Mouse (Mus musculus): ENCODE results near the gene Pitpnm1. TPM values are rescaled to one million over a fixed set of nuclear protein-coding genes. Genes with fewer than 3 reads are reported as not detected.

Gene Pitpnm1
- polyA plus RNA-seq, 1 experiment from 2014 or later: 80.9 TPM

DNA sequence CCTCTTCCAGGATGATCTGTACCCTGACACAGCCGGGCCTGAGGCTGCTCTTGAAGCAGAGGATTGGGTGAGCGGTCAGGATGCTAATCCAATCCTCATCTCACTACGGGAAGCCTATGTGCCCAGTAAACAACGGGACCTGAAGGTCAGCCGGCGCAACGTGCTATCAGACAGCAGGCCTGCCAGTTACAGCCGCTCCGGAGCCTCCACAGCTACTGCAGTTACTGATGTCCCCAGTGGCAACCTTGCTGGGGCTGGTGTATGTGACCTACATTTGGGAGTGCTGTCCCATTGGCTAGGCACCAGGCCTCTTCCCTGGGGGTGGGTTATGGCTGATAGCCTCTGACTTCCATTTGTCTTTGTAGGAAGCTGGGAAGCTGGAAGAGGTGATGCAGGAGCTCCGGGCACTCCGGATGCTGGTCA is 53.4 kb downstream of the Pitpnm1 start, which contains the start of gene Ptprcap:
Ptprcap (plus strand) TSS at position 373 of the 423 bp plus-strand sequence.
- ATAC-seq (ENCODE audit: low FRiP score): no peak
- Histone ChIP-seq H3K4me2 (no peak within 1 kb of the TSS), H3K9ac (replicated peaks) (no peak within 1 kb of the TSS), H3K4me1 (peaks cover 25% of the 10 kb centered on the region), H3K9me3 (replicated peaks) (no peaks in the 10 kb centered on the region), H3K36me3 (peaks cover 48% of the 10 kb centered on the region), H3K27ac (replicated peaks) (peak within 1 kb of the TSS; percentile 3; the same call in 1 of the 2 replicates), H3K27me3 (replicated peaks) (no peaks in the 10 kb centered on the region), H3K4me3 (replicated peaks) (no peak within 1 kb of the TSS)
- WGBS: 74% methylated on average over 11 of the region's 11 CpGs

DNA sequence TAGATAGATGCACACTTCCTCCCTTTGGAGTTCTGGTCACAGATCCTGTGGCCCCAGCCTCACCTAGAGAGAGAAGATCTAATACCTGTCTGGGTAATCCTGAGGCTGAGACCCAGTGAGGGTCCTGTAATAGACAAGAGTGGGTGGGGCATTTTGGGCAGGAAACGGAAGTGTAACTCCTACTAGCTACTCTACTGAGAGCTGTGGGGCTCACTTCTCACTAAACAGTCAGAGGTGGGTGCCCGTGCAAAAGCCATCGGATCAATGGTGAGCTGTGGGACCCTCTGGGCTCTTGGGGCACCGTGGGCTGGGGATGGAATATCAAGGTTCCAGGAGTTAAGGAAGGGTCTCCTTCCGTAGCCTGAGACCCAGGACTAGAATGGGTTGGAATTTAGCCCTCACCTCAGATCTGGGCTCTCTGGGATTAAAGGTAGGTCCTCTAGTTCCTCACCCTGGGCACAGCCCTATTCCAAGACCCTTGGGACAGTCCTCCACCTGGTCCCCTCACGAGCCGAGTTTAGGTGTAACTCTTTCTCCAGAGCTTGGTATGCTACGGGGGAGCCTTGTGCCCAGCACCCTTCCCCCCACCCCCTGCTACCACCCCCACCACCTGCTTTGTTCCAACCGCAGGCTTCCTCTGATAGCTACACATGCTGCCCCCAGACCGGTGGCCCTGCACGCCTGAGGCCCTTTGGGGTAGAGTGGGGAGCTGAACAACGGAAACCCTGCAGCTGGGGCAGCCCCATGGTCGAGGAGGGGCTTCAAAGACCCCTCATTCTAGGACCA is 54.8 kb downstream of the Pitpnm1 start:
- Histone ChIP-seq H3K27me3 (replicated peaks) (no peaks in the 10 kb centered on the region), H3K36me3 (peaks cover 62% of the 10 kb centered on the region), H3K9ac (replicated peaks) (no peak overlapping the region), H3K4me1 (peaks cover 16% of the 10 kb centered on the region), H3K27ac (replicated peaks) (no peak overlapping the region), H3K4me2 (no peak overlapping the region), H3K9me3 (replicated peaks) (no peaks in the 10 kb centered on the region), H3K4me3 (replicated peaks) (no peak overlapping the region)
- ATAC-seq (ENCODE audit: low FRiP score): no peak
- 81% methylated on average over 13 of the region's 13 CpGs for WGBS

GRCm38 (mm10) chr19:4155223-4156072 is 55.6 kb downstream of the Pitpnm1 start:
- no peaks in the 10 kb centered on the region for H3K9me3 ChIP-seq (replicated peaks)
- H3K27me3 ChIP-seq (replicated peaks): no peaks in the 10 kb centered on the region
- ATAC-seq (ENCODE audit: low FRiP score): no peak
- no peak overlapping the region for H3K4me3 ChIP-seq (replicated peaks)
- no peak overlapping the region for H3K4me2 ChIP-seq
- peaks cover 8% of the 10 kb centered on the region; the same call in 1 of the 2 replicates for H3K4me1 ChIP-seq
- H3K27ac ChIP-seq (replicated peaks): no peak overlapping the region
- 68% methylated on average over 6 of the region's 6 CpGs for WGBS
- H3K36me3 ChIP-seq: peaks cover 63% of the 10 kb centered on the region
- H3K9ac ChIP-seq (replicated peaks): no peak overlapping the region

GRCm38 (mm10) chr19:4156073-4156579 is 56.3 kb downstream of the Pitpnm1 start:
- no peak overlapping the region for H3K4me2 ChIP-seq
- 67% methylated on average over 20 of the region's 20 CpGs for WGBS
- no peaks in the 10 kb centered on the region for H3K27me3 ChIP-seq (replicated peaks)
- H3K27ac ChIP-seq (replicated peaks): no peak overlapping the region
- H3K4me1 ChIP-seq: peaks cover under 1% of the 10 kb centered on the region; the same call in 1 of the 2 replicates
- H3K4me3 ChIP-seq (replicated peaks): no peak overlapping the region
- H3K36me3 ChIP-seq: peaks cover 63% of the 10 kb centered on the region
- no peaks in the 10 kb centered on the region for H3K9me3 ChIP-seq (replicated peaks)
- ATAC-seq (ENCODE audit: low FRiP score): no peak
- H3K9ac ChIP-seq (replicated peaks): no peak overlapping the region

DNA sequence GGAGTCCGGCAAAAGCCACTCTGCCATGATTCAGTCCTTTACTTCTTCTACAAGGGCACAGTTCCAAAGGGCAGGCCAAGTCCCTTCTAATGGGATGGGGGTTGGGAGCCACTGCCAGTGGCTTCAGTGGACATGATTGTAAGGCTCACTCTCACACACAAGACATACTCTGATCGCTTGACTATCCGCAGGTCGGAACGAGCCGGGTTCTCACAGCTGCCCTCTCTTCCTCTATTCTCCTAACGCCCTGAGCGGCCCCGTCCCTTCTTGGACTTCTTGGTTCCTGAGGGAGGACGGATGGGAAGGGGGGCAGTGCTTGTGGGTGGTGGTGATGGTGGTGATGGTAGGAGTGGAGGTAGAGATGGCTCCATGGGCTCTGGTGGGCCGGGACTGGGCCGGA is 57.0 kb downstream of the Pitpnm1 start:
- no peak for ATAC-seq (ENCODE audit: low FRiP score)
- 92% methylated on average over 12 of the region's 12 CpGs for WGBS
- peaks cover 70% of the 10 kb centered on the region for H3K36me3 ChIP-seq

DNA sequence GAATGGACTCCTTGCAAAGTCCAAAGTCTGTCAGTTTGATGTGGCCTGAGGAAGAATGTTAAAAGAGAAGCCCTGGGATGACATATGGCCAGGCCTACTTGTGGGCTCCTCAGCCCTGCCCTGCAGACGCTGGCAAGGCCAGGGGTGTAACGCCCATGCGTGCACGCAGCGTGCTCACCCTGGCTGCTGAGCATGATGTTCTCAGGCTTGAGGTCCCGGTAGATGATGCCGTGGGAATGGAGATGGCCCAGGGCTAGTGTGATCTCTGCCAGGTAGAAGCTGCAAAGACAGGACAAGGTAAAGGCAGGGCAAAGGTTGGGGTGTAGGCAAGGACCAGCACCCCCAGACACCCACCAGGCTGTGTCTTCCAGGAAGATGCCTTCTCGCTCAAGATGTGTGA is 59.3 kb downstream of the Pitpnm1 start:
- Histone ChIP-seq H3K4me3 (replicated peaks) (no peak overlapping the region), H3K9ac (replicated peaks) (no peak overlapping the region), H3K9me3 (replicated peaks) (no peaks in the 10 kb centered on the region), H3K4me1 (peaks cover 22% of the 10 kb centered on the region), H3K27ac (replicated peaks) (no peak overlapping the region), H3K4me2 (no peak overlapping the region), H3K27me3 (replicated peaks) (no peaks in the 10 kb centered on the region), H3K36me3 (peaks cover 58% of the 10 kb centered on the region)
- ATAC-seq (ENCODE audit: low FRiP score): no peak
- 95% methylated on average over 8 of the region's 8 CpGs for WGBS

More for the DNA sequence above, 57.0 kb downstream of the Pitpnm1 start:
- Histone ChIP-seq H3K4me1 (peaks cover 5% of the 10 kb centered on the region; the same call in 1 of the 2 replicates), H3K9me3 (replicated peaks) (no peaks in the 10 kb centered on the region), H3K4me3 (replicated peaks) (no peak overlapping the region), H3K27ac (replicated peaks) (no peak overlapping the region), H3K9ac (replicated peaks) (no peak overlapping the region), H3K4me2 (no peak overlapping the region), H3K27me3 (replicated peaks) (no peaks in the 10 kb centered on the region)

DNA sequence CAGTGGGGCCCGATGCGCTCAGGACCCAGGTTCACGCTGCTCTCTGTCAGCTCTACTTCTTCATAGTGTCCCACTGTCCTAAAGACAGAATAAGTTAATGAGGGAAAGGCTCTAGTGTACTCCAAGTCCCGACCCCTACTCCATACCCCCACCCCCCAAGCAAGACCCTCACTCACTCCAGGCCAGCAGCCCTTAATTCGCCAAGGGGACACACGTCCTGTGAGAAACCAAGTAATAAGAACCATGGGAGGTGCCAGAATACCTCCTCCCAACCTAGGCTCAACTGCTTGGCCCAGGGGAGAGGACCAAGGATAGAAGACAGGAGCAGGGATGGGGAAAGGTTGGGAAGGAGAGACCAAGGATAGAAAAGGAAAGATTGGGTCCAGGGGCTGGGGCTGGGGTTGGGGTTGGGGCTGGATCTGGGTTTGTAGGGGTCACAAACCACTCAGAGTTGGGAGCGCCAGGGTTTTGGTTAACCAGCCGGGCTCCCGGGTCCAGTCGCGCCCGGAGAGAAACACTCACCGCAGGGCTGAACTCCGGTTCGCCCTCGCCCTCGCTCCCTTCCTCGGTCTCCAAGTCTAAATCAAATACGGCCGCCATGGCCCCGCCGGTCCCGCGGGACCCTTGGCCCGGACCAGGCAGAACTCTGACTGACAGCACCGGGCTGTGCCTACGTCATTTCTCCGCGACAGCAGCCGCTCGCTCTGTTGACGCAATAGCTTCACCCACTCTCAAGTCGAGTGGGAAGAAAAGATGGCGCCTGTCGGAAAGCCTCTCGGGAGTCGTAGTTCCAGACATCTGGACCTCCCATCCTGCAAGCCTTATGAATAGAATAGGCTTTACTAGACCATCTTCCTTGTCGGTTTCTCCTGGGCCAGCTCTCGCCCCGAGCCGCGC is 63.1 kb downstream of the Pitpnm1 start, which contains the start of gene Rps6kb2:
Rps6kb2 (minus strand) TSS at position 709 of the 897 bp plus-strand sequence.
- 7% methylated on average over 42 of the region's 42 CpGs for WGBS
- peak; percentile 90 for ATAC-seq (ENCODE audit: low FRiP score)
- peak within 1 kb of the TSS; percentile 88 for H3K27ac ChIP-seq (replicated peaks)

GRCm38 (mm10) chr19:4163543-4163887 is 63.7 kb downstream of the Pitpnm1 start:
- whole genome bisulfite sequencing: 39% methylated on average over 4 of the region's 4 CpGs
- Histone ChIP-seq H3K4me3 (replicated peaks) (peak overlapping the region; percentile 59), H3K36me3 (peaks cover 30% of the 10 kb centered on the region), H3K4me2 (peak overlapping the region; percentile 93), H3K27ac (replicated peaks) (peak overlapping the region; percentile 88), H3K9ac (replicated peaks) (peak overlapping the region; percentile 74), H3K4me1 (peaks cover 23% of the 10 kb centered on the region), H3K9me3 (replicated peaks) (no peaks in the 10 kb centered on the region), H3K27me3 (replicated peaks) (no peaks in the 10 kb centered on the region)
- 0 out of 2 replicates have a peak, but pooled peaks have one; percentile 9 for ATAC-seq (ENCODE audit: low FRiP score)

More for the DNA sequence above, 63.1 kb downstream of the Pitpnm1 start, which contains the start of gene Rps6kb2:
- peaks cover 36% of the 10 kb centered on the region for H3K36me3 ChIP-seq
- no peaks in the 10 kb centered on the region for H3K27me3 ChIP-seq (replicated peaks)
- H3K4me1 ChIP-seq: peaks cover 23% of the 10 kb centered on the region
- H3K4me2 ChIP-seq: peak within 1 kb of the TSS; percentile 93
- peak within 1 kb of the TSS; percentile 59 for H3K4me3 ChIP-seq (replicated peaks)
- H3K9me3 ChIP-seq (replicated peaks): no peaks in the 10 kb centered on the region
- peak within 1 kb of the TSS; percentile 74 for H3K9ac ChIP-seq (replicated peaks)

All from neural tube, embryonic 15.5 days (tissue).